Mouse (Mus musculus) layer of hippocampus, adult 11-12 months (tissue): Measurements from ENCODE around the gene Mib2.

Experiments used
- DNase-seq: peaks from one replicate; pipeline ENCODE4 v3.0.0; 2022; ENCODE audit warnings: low spot score

Mib2 gene

DNA sequence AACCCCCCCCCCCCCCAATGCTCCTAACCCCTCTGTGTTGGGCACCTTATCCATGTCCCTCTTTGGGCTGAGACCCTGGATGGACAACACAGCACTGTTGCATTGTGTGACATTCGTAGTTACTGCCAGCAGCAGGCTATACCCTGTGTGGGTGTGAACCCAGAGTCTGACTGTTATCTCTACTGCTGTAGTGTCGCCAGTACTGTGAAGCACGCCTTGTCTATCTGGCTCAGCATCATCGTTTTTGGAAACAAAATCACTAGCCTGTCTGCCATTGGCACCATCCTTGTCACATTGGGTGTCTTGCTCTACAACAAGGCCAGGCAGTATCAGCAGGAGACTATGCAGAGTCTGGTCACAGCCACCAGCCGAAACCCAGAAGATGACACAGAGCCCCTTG, 50.7 kb downstream of the Mib2 start:
- DNase-seq = peak; percentile 18

DNA sequence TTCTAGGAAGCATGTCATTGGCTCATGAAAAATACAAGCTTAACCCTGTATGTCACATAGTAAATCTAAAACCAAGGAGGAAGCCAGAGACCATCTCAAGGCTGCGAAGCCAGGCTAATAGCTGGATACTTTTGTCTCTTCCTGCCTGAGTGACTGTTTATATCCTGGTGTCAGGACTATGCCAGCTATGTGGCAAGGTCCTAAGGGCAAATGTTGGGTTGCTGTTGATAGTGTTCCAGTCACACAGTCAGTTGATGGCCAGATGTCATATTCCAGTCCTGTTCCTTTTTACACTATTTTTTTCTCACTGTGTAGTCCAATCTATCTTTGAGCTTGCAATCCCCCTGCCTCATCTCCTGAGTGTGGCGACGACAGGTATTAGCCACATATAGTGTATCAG, 55.7 kb downstream of the Mib2 start:
- no peak for DNase-seq

GRCm38 (mm10) chr4:155611860-155612259, 57.1 kb downstream of the Mib2 start:
- DNase-seq = no peak

DNA sequence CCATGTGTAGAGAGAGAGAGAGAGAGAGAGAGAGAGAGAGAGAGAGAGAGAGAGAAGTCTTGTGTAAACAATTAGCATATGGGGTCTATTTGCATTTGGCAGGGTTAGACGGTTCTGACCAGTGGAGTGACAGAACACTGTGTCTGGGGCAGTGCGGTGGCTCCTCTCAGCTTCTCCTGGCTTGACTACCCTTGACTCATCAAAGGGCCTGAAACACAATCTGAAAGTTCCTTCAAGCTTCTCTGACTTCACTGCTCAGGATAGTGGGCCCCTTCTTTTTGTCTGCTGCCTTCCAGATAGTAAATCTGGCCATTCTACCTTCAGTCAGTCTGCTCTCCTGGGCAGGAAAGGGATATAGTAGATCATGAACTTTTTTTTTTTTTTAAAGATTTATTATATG, 62.2 kb downstream of the Mib2 start:
- DNase-seq = no peak

DNA sequence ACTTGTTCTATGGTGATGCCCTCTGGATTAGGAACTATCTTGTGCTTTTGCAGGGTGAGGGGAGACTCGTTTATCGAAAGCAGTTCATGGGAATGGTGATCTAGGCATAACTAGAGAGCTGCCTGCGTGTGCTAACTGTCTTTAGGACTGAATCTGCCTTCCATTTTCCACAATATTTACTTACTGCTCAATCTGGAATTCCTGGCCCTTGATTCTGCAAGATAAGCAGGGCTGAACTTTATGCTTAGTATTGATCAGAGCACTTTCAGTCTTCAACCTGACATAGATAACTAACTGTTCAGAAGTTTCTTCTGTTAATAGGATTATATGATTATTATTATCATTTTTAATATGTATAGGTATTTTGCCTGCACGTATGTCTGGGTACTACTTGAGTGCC, 63.9 kb downstream of the Mib2 start:
- DNase-seq = no peak
